In the genomic region with DNA sequence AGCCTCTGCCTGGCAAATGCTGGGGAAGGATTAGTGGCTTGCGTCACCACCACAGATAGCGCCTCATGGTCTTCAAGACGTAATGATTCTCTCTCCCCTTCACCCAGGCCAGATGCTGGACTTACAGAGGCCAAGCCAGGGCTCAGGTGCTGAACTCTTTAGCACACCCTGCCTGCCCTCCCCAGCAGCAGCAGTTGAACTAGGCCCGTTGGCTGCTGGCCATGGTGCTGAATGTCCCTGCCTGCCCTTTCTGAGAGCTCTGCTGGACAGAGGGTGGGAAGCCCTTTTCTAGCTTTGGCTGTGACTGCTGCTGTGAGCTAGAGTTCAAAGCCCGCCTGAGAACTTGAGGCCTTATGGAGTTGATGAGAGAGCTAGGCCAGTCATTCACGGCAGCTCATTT, we compare ENCODE assay signal across 8 mouse cellular contexts.
DNase-seq lines count a peak whose midpoint lies in the region; ATAC-seq and TF ChIP-seq lines count a peak whose summit lies in the region.

No protein-coding gene starts in this region.

- H3K36me3 ChIP-seq in forebrain, embryonic 10.5 days (replicated peaks), result 0 out of 2 replicates have a peak, but pooled peaks cover 2% of the 10 kb centered on the region
- H3K36me3 ChIP-seq in forebrain, embryonic 14.5 days (ENCODE audit: control insufficient read depth, insufficient read depth, low read length), result no peaks in the 10 kb centered on the region
- H3K36me3 ChIP-seq in heart, postnatal 0 days (replicated peaks; ENCODE audit: control insufficient read depth, insufficient read depth, low read length), result no peaks in the 10 kb centered on the region
- H3K36me3 ChIP-seq in liver, embryonic 14.5 days (replicated peaks; ENCODE audit: control insufficient read depth, insufficient read depth, low read depth), result no peaks in the 10 kb centered on the region
- H3K36me3 ChIP-seq in splenic B cell, adult 2 months (ENCODE audit: control insufficient read depth, insufficient read depth, low read length, poor library complexity, severe bottlenecking), result no peaks in the 10 kb centered on the region

- no peaks in the 10 kb centered on the region for H3K27me3 ChIP-seq in forebrain, embryonic 10.5 days (ENCODE audit: poor library complexity, severe bottlenecking)
- no peaks in the 10 kb centered on the region for H3K27me3 ChIP-seq in forebrain, embryonic 14.5 days (replicated peaks; ENCODE audit: control insufficient read depth, insufficient read depth, low read length)
- no peaks in the 10 kb centered on the region for H3K27me3 ChIP-seq in heart, postnatal 0 days (ENCODE audit: control insufficient read depth, insufficient read depth, low read length)
- no peaks in the 10 kb centered on the region for H3K27me3 ChIP-seq in liver, embryonic 14.5 days (ENCODE audit: control insufficient read depth, insufficient read depth, low read length)
- no peaks in the 10 kb centered on the region for H3K27me3 ChIP-seq in splenic B cell, adult 2 months (ENCODE audit: control insufficient read depth, insufficient read depth, low read length, poor library complexity, severe bottlenecking)

- no peak overlapping the region for H3K27ac ChIP-seq in forebrain, embryonic 10.5 days
- H3K27ac ChIP-seq in forebrain, embryonic 14.5 days (ENCODE audit: low read depth, low read length), result no peak overlapping the region
- H3K27ac ChIP-seq in heart, postnatal 0 days (ENCODE audit: low read depth), result no peak overlapping the region
- H3K27ac ChIP-seq in liver, embryonic 14.5 days, result no peak overlapping the region

- no peak overlapping the region for H3K4me3 ChIP-seq in forebrain, embryonic 10.5 days
- H3K4me3 ChIP-seq in forebrain, embryonic 14.5 days (ENCODE audit: low read depth, low read length), result no peak overlapping the region
- H3K4me3 ChIP-seq in heart, postnatal 0 days (ENCODE audit: low read depth, low read length), result no peak overlapping the region
- H3K4me3 ChIP-seq in liver, embryonic 14.5 days (ENCODE audit: insufficient read depth in 1 of 2, low read depth in 2 of 2, low read length in 2 of 2), result no peak overlapping the region

- WGBS in forebrain, embryonic 10.5 days, result 41% methylated on average over 6 of the region's 6 CpGs
- 46% methylated on average over 6 of the region's 6 CpGs for WGBS in forebrain, embryonic 14.5 days
- 19% methylated on average over 6 of the region's 6 CpGs for WGBS in heart, postnatal 0 days
- 25% methylated on average over 6 of the region's 6 CpGs for WGBS in liver, embryonic 14.5 days (ENCODE audit: insufficient replicate concordance)

- no peak for TF ChIP-seq EP300 in heart, postnatal 0 days (IDR thresholded peaks at IDR 0.05; ENCODE audit: low read depth)
- no peak for TF ChIP-seq EP300 in liver, embryonic 14.5 days (IDR thresholded peaks at IDR 0.05; ENCODE audit: low read depth)

- H3K4me2 ChIP-seq in forebrain, embryonic 14.5 days (ENCODE audit: low read length), result no peak overlapping the region
- H3K4me2 ChIP-seq in heart, postnatal 0 days (ENCODE audit: low read depth, low read length), result no peak overlapping the region
- H3K4me2 ChIP-seq in liver, embryonic 14.5 days (ENCODE audit: low read depth), result no peak overlapping the region

- H3K4me1 ChIP-seq in forebrain, embryonic 10.5 days, result peaks cover 7% of the 10 kb centered on the region
- H3K4me1 ChIP-seq in forebrain, embryonic 14.5 days (ENCODE audit: control insufficient read depth, insufficient read depth, low read length), result no peaks in the 10 kb centered on the region
- no peaks in the 10 kb centered on the region for H3K4me1 ChIP-seq in heart, postnatal 0 days (ENCODE audit: control insufficient read depth, insufficient read depth)
- H3K4me1 ChIP-seq in liver, embryonic 14.5 days (replicated peaks; ENCODE audit: control insufficient read depth in 2 of 2, insufficient read depth in 2 of 2, low read length in 1 of 2), result no peaks in the 10 kb centered on the region

- DNase-seq in forebrain, embryonic 10.5 days (ENCODE audit: extremely low spot score, low spot score), result peak; percentile 64
- DNase-seq in forebrain, embryonic 14.5 days (ENCODE audit: low spot score), result no peak
- DNase-seq in A20 (ENCODE audit: low read depth, low spot score), result peak; percentile 31
- DNase-seq in adrenal gland, postnatal 4 days (ENCODE audit: low spot score in 2 of 2), result peak; percentile 39 to 65
- peak; percentile 41 for DNase-seq in heart, postnatal 0 days (ENCODE audit: low spot score)
- DNase-seq in liver, embryonic 14.5 days (ENCODE audit: low read depth in 3 of 3, low spot score in 3 of 3), result peak; percentile 7 to 17 (median 9)
- peak; percentile 4 for DNase-seq in splenic B cell, adult 2 months (ENCODE audit: low read depth, low spot score)
- DNase-seq in right cerebral cortex, postnatal 25 days, result no peak

- no peak for ATAC-seq in forebrain, embryonic 14.5 days
- ATAC-seq in heart, postnatal 0 days (ENCODE audit: insufficient read depth, low read depth), result 0 out of 2 replicates have a peak, but pooled peaks have one; percentile 33
- no peak for ATAC-seq in liver, embryonic 14.5 days (ENCODE audit: insufficient read depth)

- peak; percentile 44 for TF ChIP-seq CTCF in heart, postnatal 0 days (IDR thresholded peaks at IDR 0.05; ENCODE audit: low read depth)
- TF ChIP-seq CTCF in liver, embryonic 14.5 days (IDR thresholded peaks at IDR 0.05; ENCODE audit: low read depth), result peak; percentile 30; the same call in 1 of the 2 replicates

- no peak overlapping the region for H3K9ac ChIP-seq in forebrain, embryonic 14.5 days (ENCODE audit: low read length)
- no peak overlapping the region for H3K9ac ChIP-seq in heart, postnatal 0 days (replicated peaks; ENCODE audit: low read depth, low read length)
- H3K9ac ChIP-seq in liver, embryonic 14.5 days (replicated peaks), result no peak overlapping the region

- H3K9me3 ChIP-seq in forebrain, embryonic 10.5 days, result no peaks in the 10 kb centered on the region
- H3K9me3 ChIP-seq in forebrain, embryonic 14.5 days (replicated peaks; ENCODE audit: control insufficient read depth, low read length), result no peaks in the 10 kb centered on the region
- H3K9me3 ChIP-seq in heart, postnatal 0 days (replicated peaks; ENCODE audit: control insufficient read depth, low read length), result no peaks in the 10 kb centered on the region
- H3K9me3 ChIP-seq in liver, embryonic 14.5 days (ENCODE audit: control insufficient read depth, low read length), result no peaks in the 10 kb centered on the region

Comparison
In these comparisons a context has a peak if more than half of its experiments do, and no peak if none do; other contexts are left out.
1. DNase-seq: peak in forebrain, embryonic 10.5 days (single experiment), A20 (single experiment), adrenal gland, postnatal 4 days (2 of 2), heart, postnatal 0 days (single experiment), liver, embryonic 14.5 days (3 of 3) and splenic B cell, adult 2 months (single experiment); none in forebrain, embryonic 14.5 days (single experiment) and right cerebral cortex, postnatal 25 days (single experiment).